Mouse (Mus musculus) right cerebral cortex, adult 2 months (tissue): ENCODE data around the gene Marc1.
A peak's percentile ranks its signal among the peaks of the same experiment; 100 is the strongest.

Experiments used
- DNase-seq, 2 experiments: peaks; one replicate each; pipeline ENCODE4 v3.0.0; 2021 to 2022; ENCODE audit warnings: low spot score in 2 of 2

Gene Marc1

GRCm38 (mm10) chr1:184822678-184823077, 11.6 kb upstream of the Marc1 start:
- peak in 1 of 2 experiments; percentile 33 for DNase-seq

DNA sequence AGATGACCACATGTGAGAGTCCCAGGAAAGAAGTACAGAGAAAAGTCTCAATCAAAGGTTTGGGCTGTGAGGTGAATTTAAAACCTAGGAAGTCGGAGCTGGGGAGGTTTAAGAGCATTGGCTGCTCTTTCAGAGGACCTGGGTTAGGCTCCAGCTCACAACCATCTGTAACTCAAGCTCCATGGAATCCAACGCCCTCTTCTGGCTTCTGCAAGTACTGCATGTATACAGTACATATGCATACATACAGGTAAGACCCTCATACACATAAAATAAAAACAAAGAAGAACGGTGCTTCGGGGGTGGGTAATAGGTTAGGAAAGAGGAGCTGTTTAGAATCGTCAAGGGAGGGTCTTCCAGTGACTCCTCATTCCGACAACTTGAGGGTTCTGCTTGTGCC, 6.7 kb upstream of the Marc1 start:
- no peak for DNase-seq

- no peak for DNase-seq
Measured at GRCm38 (mm10) chr1:184811716-184812250, 670 bp upstream of the Marc1 start.

DNA sequence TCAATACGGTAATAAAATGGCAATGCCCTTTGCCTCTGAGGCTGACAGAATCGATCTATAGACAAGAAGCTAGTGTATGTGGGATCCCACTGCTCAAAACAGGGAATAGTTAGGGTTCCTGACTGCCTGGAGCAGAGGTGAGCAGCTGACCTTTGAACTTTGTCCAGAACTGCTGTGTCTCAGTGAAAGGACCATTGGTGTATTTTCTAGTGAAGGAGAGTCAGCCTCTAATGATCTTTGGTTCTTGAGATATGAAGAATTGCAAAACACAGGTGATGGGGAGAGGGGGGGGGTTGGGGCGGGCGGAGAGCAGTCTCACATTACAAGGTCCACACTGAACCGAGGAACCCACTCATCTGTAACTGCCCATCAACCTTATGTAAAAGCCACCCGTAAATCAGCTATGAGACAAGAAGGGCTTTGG, 1.5 kb downstream of the Marc1 start:
- DNase-seq, result no peak

- no peak for DNase-seq
Measured at GRCm38 (mm10) chr1:184808418-184809012, 2.6 kb downstream of the Marc1 start.

DNA sequence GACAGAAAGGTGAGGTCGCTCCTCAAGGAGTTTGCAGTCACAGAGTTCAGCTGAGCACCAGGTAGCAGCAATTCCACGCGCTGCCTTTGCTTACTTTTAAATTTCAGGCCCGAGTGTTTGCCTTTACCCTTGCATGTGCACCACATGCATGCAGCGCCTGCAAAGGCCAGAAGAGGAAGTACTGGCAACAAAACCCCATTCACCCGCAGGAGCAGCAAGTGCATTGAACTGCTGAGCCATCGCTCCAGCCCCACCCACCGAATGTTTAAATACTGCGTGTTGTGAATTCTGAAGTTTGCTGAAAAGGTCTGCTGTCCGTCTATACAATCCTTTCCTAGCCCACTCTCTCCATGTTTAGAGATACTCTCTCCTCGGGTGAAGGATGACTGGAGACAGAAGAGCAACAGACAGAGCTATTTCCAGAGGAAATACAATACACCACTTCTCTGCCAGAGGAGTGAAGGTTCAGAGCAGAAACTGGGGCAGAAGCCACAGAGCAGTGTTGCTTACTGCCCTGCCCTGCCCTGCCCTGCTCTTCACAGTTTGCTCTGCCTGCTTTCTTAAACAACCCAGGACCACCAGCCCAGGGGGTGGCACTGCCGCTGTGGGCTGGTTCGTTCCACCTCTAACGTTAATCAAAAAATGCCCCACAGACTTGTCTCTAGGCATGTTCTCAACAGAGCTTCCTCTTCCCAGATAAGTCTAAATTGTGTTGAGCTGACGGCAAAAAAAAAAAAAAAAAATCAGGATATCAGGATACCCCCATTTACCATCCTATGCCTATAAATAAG, 3.3 kb downstream of the Marc1 start:
- no peak for DNase-seq

- DNase-seq, result no peak
Measured at GRCm38 (mm10) chr1:184807123-184807522, 4.0 kb downstream of the Marc1 start.

- no peak for DNase-seq
Measured at GRCm38 (mm10) chr1:184805749-184806148, 5.4 kb downstream of the Marc1 start.

- peak in 1 of 2 experiments; percentile 20 for DNase-seq
Measured at GRCm38 (mm10) chr1:184793163-184793876, 17.8 kb downstream of the Marc1 start.

GRCm38 (mm10) chr1:184791109-184791508, 20.0 kb downstream of the Marc1 start:
- DNase-seq, result peak; percentile 56 to 67

DNA sequence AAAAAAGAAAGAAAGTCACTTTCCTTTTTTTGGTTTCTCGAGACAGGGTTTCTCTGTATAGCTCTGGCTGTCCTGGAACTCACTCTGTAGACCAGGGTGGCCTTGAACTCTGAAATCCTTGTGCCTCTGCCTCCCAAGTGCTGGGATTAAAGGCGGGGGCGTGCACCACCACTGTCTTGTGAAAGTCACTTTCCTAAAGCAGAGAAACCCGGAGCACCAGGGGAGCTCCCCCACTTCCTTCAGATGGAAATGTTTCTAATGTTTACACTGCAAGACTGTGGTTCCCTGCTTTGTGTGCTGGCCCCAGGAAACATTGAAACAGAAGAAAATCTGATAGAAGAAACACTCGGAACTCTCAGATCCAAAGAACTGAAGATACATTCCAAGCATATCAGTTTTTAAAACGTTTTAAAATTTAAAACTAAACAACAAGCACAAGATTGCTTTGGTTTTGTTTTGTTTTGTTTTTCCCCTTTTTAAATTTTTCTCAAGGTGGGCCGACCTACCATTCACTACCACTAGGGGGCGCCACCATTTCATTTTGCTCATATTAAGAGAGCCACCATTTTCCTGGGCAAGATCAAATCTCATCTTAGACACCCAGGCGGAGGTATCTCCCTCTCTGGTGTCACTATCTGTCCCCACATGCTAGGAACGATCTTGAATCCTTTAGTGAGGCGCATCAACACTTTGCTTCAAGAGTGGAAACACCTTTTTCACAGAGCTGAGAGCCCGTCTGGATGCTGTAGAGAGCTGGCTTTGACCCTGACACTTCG, 24.5 kb downstream of the Marc1 start:
- no peak for DNase-seq

DNA sequence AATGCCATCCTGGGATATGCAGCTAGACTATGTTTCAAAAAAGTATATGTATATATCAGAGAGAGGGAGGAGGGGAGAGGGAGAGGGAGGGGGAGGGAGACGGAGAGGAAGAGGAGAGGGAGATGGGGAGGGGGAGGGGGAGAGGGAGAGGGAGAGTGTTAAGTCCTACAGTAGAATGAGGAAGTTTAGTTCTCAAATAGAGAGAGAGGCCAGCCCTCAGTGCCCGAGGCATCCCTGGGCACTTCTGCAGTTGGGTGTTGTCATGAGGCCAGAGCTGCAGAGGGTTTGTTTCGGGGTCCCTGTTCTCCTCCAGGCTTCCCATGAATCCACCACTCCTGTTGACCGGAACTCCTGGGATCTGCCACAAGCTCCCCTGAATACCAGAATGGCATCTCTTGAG, 27.5 kb downstream of the Marc1 start:
- no peak for DNase-seq

DNA sequence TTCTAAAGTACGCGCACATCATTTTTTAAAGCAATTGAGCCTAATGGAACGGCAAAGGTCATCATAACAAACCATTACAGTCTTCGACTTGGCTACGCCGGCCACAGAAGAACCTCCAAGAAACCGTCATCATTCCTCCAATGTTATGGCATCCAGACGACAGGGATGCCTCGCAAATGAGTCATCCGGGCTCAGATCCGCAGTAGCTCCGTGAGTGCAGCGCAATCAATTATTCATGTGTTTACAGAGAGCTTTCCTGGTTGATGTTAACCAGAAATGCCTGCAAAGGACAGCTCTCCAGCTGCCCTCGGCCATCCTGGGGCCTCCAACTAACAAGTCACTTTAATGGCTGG, 29.0 kb downstream of the Marc1 start:
- DNase-seq, result no peak

- no peak for DNase-seq
Measured at GRCm38 (mm10) chr1:184781286-184782160, 29.6 kb downstream of the Marc1 start.

- no peak for DNase-seq
Measured at GRCm38 (mm10) chr1:184778157-184778556, 33.0 kb downstream of the Marc1 start.

- DNase-seq, result no peak
Measured at GRCm38 (mm10) chr1:184777061-184777795, 33.9 kb downstream of the Marc1 start.

DNA sequence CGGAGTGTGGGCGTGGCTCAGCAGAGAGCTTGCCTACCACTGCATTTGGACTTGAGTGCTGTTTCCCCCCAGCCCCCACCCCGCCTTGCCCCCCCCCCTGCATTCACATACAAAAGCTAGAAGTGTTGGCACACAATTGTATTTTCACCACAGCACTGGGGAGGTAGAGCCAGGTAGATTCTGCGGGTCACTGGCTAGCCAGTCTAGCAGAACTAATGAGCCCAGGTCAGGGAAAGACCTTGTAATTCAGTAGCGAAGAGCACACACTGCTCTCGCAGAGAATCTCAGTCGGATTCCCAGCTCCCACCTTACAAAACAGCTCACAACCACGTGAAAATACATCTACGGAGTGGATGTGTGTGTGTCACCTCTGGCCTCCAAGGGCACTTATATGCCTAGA, 35.8 kb downstream of the Marc1 start:
- no peak for DNase-seq

- DNase-seq, result no peak
Measured at GRCm38 (mm10) chr1:184771891-184772249, 39.2 kb downstream of the Marc1 start.

DNA sequence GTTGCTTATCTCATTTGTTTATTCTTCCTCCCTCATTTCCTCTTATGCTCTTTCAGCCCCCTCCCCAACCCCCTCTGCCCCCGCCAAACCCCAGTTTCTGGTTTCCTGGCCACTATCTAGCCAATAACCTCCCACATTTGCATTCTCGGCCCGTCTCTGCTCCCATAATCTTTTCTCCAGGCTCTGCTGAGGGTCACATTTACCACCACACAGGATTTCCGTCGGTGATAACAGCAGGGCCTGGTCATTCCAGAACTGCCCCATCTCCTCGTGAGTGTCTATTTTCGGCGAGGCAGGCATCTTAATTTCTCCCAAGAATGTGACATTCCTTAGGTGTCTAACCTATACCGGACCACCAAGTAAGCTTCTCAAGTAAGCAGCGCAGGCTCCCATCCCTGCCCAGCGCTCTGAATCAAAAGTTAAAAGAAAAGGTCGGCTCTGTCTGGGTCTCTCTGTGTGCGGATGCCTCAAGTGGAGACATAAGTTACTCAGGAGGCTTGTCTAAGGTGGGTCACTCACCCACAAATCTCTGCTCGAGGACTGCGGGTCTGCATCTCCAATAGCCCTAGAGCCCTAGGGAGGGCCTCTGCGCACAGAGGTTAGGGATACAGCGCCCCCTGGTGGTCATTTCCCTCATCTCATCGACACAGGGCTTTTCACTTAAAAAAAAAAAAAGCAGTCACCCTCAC, 39.8 kb downstream of the Marc1 start:
- peak; percentile 65 to 75 for DNase-seq

GRCm38 (mm10) chr1:184763866-184764265, 47.2 kb downstream of the Marc1 start:
- DNase-seq, result no peak
